15 mouse cellular contexts compared by ENCODE assay signal in genomic region chr3:139867030-139867429, GRCm38 (mm10).
DNase-seq lines count a peak whose midpoint lies in the region; ATAC-seq and TF ChIP-seq lines count a peak whose summit lies in the region.
"Had no signal": no experiment of that assay in that cellular context is flagged by ENCODE, and none has a peak within 500 bp of the region (broad histone marks: within the 10 kb centered on the region; RNA-seq: fewer than 3 reads in every experiment).

No protein-coding gene starts in this region.

- no peaks in the 10 kb centered on the region for H3K79me2 ChIP-seq in CH12.LX (replicated peaks; ENCODE audit: control insufficient read depth, extremely low read depth, insufficient read depth, poor library complexity, severe bottlenecking)

- no peaks in the 10 kb centered on the region for H3K27me3 ChIP-seq in kidney, postnatal 0 days (ENCODE audit: insufficient read depth, low read length)
- no peaks in the 10 kb centered on the region for H3K27me3 ChIP-seq in CH12.LX (replicated peaks)
- H3K27me3 ChIP-seq: heart, embryonic 15.5 days; hindbrain, embryonic 13.5 days had no signal

- dilution Hi-C loops in CH12.LX (cut with MboI; ENCODE audit: extremely low pct_ligation_motif_present, extremely low pct_unique_long_range_greater_than_20kb, low sequenced_read_pairs), result no loop called here

- no peak for TF ChIP-seq EP300 in CH12.LX (IDR thresholded peaks at IDR 0.05; ENCODE audit: low read length)

- TF ChIP-seq RAD21 in CH12.LX (IDR thresholded peaks at IDR 0.05; ENCODE audit: low read depth, low read length), result peak; percentile 86

- ATAC-seq in kidney, postnatal 0 days (replicated peaks; ENCODE audit: low FRiP score, low read depth), result no peak
- ATAC-seq: activated CD4-positive, CD25-positive, alpha-beta regulatory T cell, adult 4 months had no signal

- H3K27ac ChIP-seq in kidney, postnatal 0 days, result no peak overlapping the region
- no peak overlapping the region for H3K27ac ChIP-seq in CH12.LX (ENCODE audit: insufficient read depth, low read depth)
- no peak overlapping the region for H3K27ac ChIP-seq in embryonic fibroblast, embryonic 13.5 days (ENCODE audit: insufficient read depth, low read length)
- H3K27ac ChIP-seq: heart, embryonic 15.5 days had no signal

- no peaks in the 10 kb centered on the region for H3K9me3 ChIP-seq in kidney, postnatal 0 days (replicated peaks; ENCODE audit: low read length)
- no peaks in the 10 kb centered on the region for H3K9me3 ChIP-seq in CH12.LX (replicated peaks; ENCODE audit: low read length)
- H3K9me3 ChIP-seq: G1E; heart, embryonic 15.5 days; hindbrain, embryonic 13.5 days had no signal

- no peaks in the 10 kb centered on the region for H3K36me3 ChIP-seq in kidney, postnatal 0 days (ENCODE audit: insufficient read depth, low read length)
- H3K36me3 ChIP-seq in CH12.LX (replicated peaks in 1 of 2; ENCODE audit: control insufficient read depth in 1 of 2, insufficient read depth in 1 of 2, low read length in 1 of 2), result no peaks in the 10 kb centered on the region
- H3K36me3 ChIP-seq: G1E; heart, embryonic 15.5 days; hindbrain, embryonic 13.5 days had no signal

- in situ Hi-C loops in CH12.LX (cut with MboI; ENCODE audit: low pct_ligation_motif_present, low pct_unique_long_range_greater_than_20kb, low sequenced_read_pairs), result no loop called here

- no peak overlapping the region for H3K9ac ChIP-seq in kidney, postnatal 0 days (ENCODE audit: low read depth, low read length)
- no peak overlapping the region; the same call in 1 of the 2 replicates for H3K9ac ChIP-seq in CH12.LX (ENCODE audit: insufficient read depth, low read depth)
- H3K9ac ChIP-seq: heart, embryonic 15.5 days; hindbrain, embryonic 13.5 days had no signal

- peak; percentile 7 for DNase-seq in adrenal gland, postnatal 25 days
- no peak for DNase-seq in adrenal gland, postnatal 4 days (ENCODE audit: low spot score in 2 of 2)
- no peak for DNase-seq in kidney, postnatal 0 days (ENCODE audit: low spot score)
- no peak for DNase-seq in kidney, adult 8-10 months
- DNase-seq in CH12.LX (ENCODE audit: extremely low read depth), result peak; percentile 49
- no peak for DNase-seq in testis, postnatal 10 days (ENCODE audit: low spot score)
- no peak for DNase-seq in left cerebral cortex, postnatal 14 days (ENCODE audit: low spot score in 2 of 2)
- DNase-seq: kidney, adult 2 months; lung, adult 2 months; thymus, adult 18-20 months had no signal

- no peak overlapping the region for H3K4me2 ChIP-seq in kidney, postnatal 0 days (ENCODE audit: low read length)
- peak overlapping the region; percentile 77 for H3K4me2 ChIP-seq in CH12.LX (ENCODE audit: insufficient read depth, low read depth, poor library complexity, severe bottlenecking)
- H3K4me2 ChIP-seq: heart, embryonic 15.5 days; hindbrain, embryonic 13.5 days had no signal

- no peak overlapping the region for H3K4me3 ChIP-seq in kidney, postnatal 0 days (replicated peaks; ENCODE audit: low read depth, low read length)
- H3K4me3 ChIP-seq in CH12.LX (replicated peaks in 1 of 3; ENCODE audit: low read depth in 2 of 3, low read length in 2 of 3, poor library complexity in 1 of 3), result no peak overlapping the region
- H3K4me3 ChIP-seq in embryonic fibroblast, embryonic 13.5 days (ENCODE audit: insufficient read depth, low read length), result no peak overlapping the region
- H3K4me3 ChIP-seq: heart, embryonic 15.5 days; hindbrain, embryonic 13.5 days had no signal

- no peak for TF ChIP-seq POLR2A in CH12.LX (IDR thresholded peaks at IDR 0.05; ENCODE audit: low read depth, low read length)
- TF ChIP-seq POLR2A in embryonic fibroblast, embryonic 13.5 days (IDR thresholded peaks at IDR 0.05; ENCODE audit: low read depth, low read length), result no peak

- intact Hi-C loops in left cerebral cortex, postnatal 14 days (cut with DNase I), result no loop called here

- peak; percentile 20; the same call in 1 of the 2 replicates for TF ChIP-seq CTCF in kidney, postnatal 0 days (IDR thresholded peaks at IDR 0.05; ENCODE audit: low read depth)
- peak in 1 of 2 experiments; percentile 83; a peak in 2 of 4 replicates for TF ChIP-seq CTCF in CH12.LX (conservative IDR thresholded peaks at IDR 0.05 in 1 of 2, IDR thresholded peaks at IDR 0.05 in 1 of 2; ENCODE audit: low read depth in 2 of 2, low read length in 2 of 2)
- peak; percentile 19; the same call in 1 of the 2 replicates for TF ChIP-seq CTCF in embryonic fibroblast, embryonic 13.5 days (IDR thresholded peaks at IDR 0.05; ENCODE audit: borderline replicate concordance, insufficient read depth, low read length)

- 87% methylated on average over 4 of the region's 4 CpGs for WGBS in kidney, postnatal 0 days

- no peaks in the 10 kb centered on the region for H3K4me1 ChIP-seq in kidney, postnatal 0 days (replicated peaks; ENCODE audit: insufficient read depth, low read length)
- peaks cover 0 to 4% of the 10 kb centered on the region in 2 experiments; a peak in 1 of 4 replicates for H3K4me1 ChIP-seq in CH12.LX (ENCODE audit: control insufficient read depth in 1 of 2, insufficient read depth in 2 of 2)
- no peaks in the 10 kb centered on the region for H3K4me1 ChIP-seq in embryonic fibroblast, embryonic 13.5 days (ENCODE audit: control insufficient read depth, insufficient read depth, low read length)
- H3K4me1 ChIP-seq: heart, embryonic 15.5 days had no signal

TF ChIP-seq in CH12.LX, 34 proteins besides CTCF, POLR2A, EP300 and RAD21:
- TF ChIP-seq POLR2AphosphoS2 (IDR thresholded peaks at IDR 0.05; ENCODE audit: low read depth, low read length), result no peak
- TF ChIP-seq SIN3A (IDR thresholded peaks at IDR 0.05; ENCODE audit: low read length), result no peak; the same call in 1 of the 2 replicates
- TF ChIP-seq HCFC1 (IDR thresholded peaks at IDR 0.05; ENCODE audit: low read depth, low read length), result no peak
- no peak for TF ChIP-seq MAX (IDR thresholded peaks at IDR 0.05; ENCODE audit: low read length)
- TF ChIP-seq UBTF (IDR thresholded peaks at IDR 0.05; ENCODE audit: low read depth, low read length), result no peak
- TF ChIP-seq ETS1 (conservative IDR thresholded peaks at IDR 0.05; ENCODE audit: low read depth, low read length), result no peak
- TF ChIP-seq MAZ (IDR thresholded peaks at IDR 0.05; ENCODE audit: low read depth, low read length), result no peak
- no peak for TF ChIP-seq USF1 (IDR thresholded peaks at IDR 0.05; ENCODE audit: low read depth, low read length)
- TF ChIP-seq TCF12 (IDR thresholded peaks at IDR 0.05; ENCODE audit: low read depth, low read length), result no peak
- 0 out of 2 replicates have a peak, but pooled peaks have one; percentile 18 for TF ChIP-seq NELFE (IDR thresholded peaks at IDR 0.05; ENCODE audit: low read depth, low read length)
- peak; percentile 53; the same call in 1 of the 2 replicates for TF ChIP-seq MYC (IDR thresholded peaks at IDR 0.05; ENCODE audit: low read depth, low read length)
- no peak for TF ChIP-seq TBP (conservative IDR thresholded peaks at IDR 0.05; ENCODE audit: low read depth, low read length)
- no peak for TF ChIP-seq ELF1 (IDR thresholded peaks at IDR 0.05; ENCODE audit: low read depth, low read length)
- TF ChIP-seq ZC3H11A (IDR thresholded peaks at IDR 0.05; ENCODE audit: low read depth, low read length), result peak; percentile 41
- TF ChIP-seq NRF1 (IDR thresholded peaks at IDR 0.05; ENCODE audit: low read depth, low read length), result peak; percentile 29; the same call in 1 of the 2 replicates
- TF ChIP-seq SMC3 (IDR thresholded peaks at IDR 0.05; ENCODE audit: low read depth, low read length), result peak; percentile 84
- peak; percentile 79 for TF ChIP-seq MAFK (IDR thresholded peaks at IDR 0.05; ENCODE audit: insufficient replicate concordance, low read length)
- no peak for TF ChIP-seq JUN (IDR thresholded peaks at IDR 0.05; ENCODE audit: insufficient read depth, low read depth, low read length)
- TF ChIP-seq BHLHE40 (IDR thresholded peaks at IDR 0.05; ENCODE audit: low read depth, low read length), result peak; percentile 41; the same call in 1 of the 2 replicates
- TF ChIP-seq RCOR1 (conservative IDR thresholded peaks at IDR 0.05; ENCODE audit: low read depth, low read length), result no peak

Comparison
In these comparisons a context has a peak if more than half of its experiments do, and no peak if none do; other contexts are left out.
1. DNase-seq: peak in adrenal gland, postnatal 25 days (single experiment) and CH12.LX (single experiment); none in adrenal gland, postnatal 4 days (0 of 2), kidney, postnatal 0 days (single experiment), kidney, adult 8-10 months (0 of 2), testis, postnatal 10 days (single experiment) and left cerebral cortex, postnatal 14 days (0 of 2).